19 mouse cellular contexts compared by ENCODE assay signal in the genomic region with DNA sequence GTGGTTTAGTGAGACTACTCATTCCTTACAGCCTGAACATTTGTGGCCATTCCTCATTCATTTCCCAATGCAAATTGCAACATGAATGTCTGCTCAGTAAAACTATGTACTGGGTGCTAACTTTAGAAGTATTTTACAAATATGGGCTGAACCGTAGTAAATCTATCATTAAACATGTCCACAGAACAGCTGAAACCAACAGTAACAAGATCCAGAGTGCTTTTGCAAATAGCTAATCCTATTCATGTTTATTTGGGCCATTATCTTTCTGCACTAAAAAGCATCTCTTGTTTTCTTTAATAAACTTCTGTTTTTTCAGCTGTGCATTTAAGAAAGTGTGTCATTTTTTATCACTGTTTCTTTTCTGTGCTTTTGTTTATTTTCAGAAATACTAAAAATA.
DNase-seq lines count a peak whose midpoint lies in the region; ATAC-seq and TF ChIP-seq lines count a peak whose summit lies in the region.
"Had no signal": no experiment of that assay in that cellular context is flagged by ENCODE, and none has a peak within 500 bp of the region (broad histone marks: within the 10 kb centered on the region; RNA-seq: fewer than 3 reads in every experiment).

No protein-coding gene starts in this region.

- no peak for TF ChIP-seq CTCF in kidney, postnatal 0 days (IDR thresholded peaks at IDR 0.05; ENCODE audit: low read depth)
- TF ChIP-seq CTCF in lung, postnatal 0 days (IDR thresholded peaks at IDR 0.05), result no peak

- H3K27me3 ChIP-seq in kidney, postnatal 0 days (ENCODE audit: insufficient read depth, low read length), result no peaks in the 10 kb centered on the region
- no peaks in the 10 kb centered on the region for H3K27me3 ChIP-seq in kidney, embryonic 16.5 days (ENCODE audit: insufficient read depth, low read length)
- no peaks in the 10 kb centered on the region for H3K27me3 ChIP-seq in lung, postnatal 0 days (replicated peaks; ENCODE audit: insufficient read depth, low read length)
- H3K27me3 ChIP-seq: embryonic facial prominence, embryonic 12.5 days; forebrain, embryonic 13.5 days; forebrain, embryonic 15.5 days had no signal

- ATAC-seq in kidney, postnatal 0 days (replicated peaks; ENCODE audit: low FRiP score, low read depth), result no peak
- no peak for ATAC-seq in kidney, embryonic 16.5 days (ENCODE audit: low FRiP score, low TSS enrichment)
- ATAC-seq in lung, postnatal 0 days, result no peak
- ATAC-seq: forebrain, embryonic 13.5 days; forebrain, embryonic 15.5 days; forebrain, postnatal 0 days had no signal

- H3K4me1 ChIP-seq in kidney, postnatal 0 days (replicated peaks; ENCODE audit: insufficient read depth, low read length), result no peaks in the 10 kb centered on the region
- H3K4me1 ChIP-seq in kidney, embryonic 16.5 days (ENCODE audit: insufficient read depth, low read length), result no peaks in the 10 kb centered on the region
- H3K4me1 ChIP-seq in lung, postnatal 0 days (ENCODE audit: insufficient read depth, low read depth, low read length), result no peaks in the 10 kb centered on the region
- H3K4me1 ChIP-seq: embryonic facial prominence, embryonic 10.5 days; embryonic facial prominence, embryonic 12.5 days had no signal

- no peaks in the 10 kb centered on the region for H3K36me3 ChIP-seq in kidney, postnatal 0 days (ENCODE audit: insufficient read depth, low read length)
- H3K36me3 ChIP-seq in kidney, embryonic 16.5 days (ENCODE audit: insufficient read depth, low read length), result no peaks in the 10 kb centered on the region
- H3K36me3 ChIP-seq in lung, postnatal 0 days (ENCODE audit: insufficient read depth, low read length), result no peaks in the 10 kb centered on the region
- H3K36me3 ChIP-seq: embryonic facial prominence, embryonic 10.5 days; embryonic facial prominence, embryonic 12.5 days; forebrain, embryonic 15.5 days had no signal

- DNase-seq in kidney, postnatal 0 days (ENCODE audit: low spot score), result peak; percentile 78
- peak; percentile 36 for DNase-seq in lung, postnatal 0 days (ENCODE audit: low spot score)
- DNase-seq in lung, adult 18-20 months, result no peak
- no peak for DNase-seq in cerebellum, postnatal 10 days
- DNase-seq: adrenal gland, adult 2 months; adrenal gland, postnatal 10 days; adrenal gland, postnatal 25 days; B cell, adult 2 months; cerebellum, adult 11 months; cerebellum, adult 18-20 months; cerebellum, adult 8-10 months; cerebellum, adult 9-11 months; cerebellum, postnatal 25 days; forebrain, postnatal 0 days had no signal

- no peak for TF ChIP-seq EP300 in lung, postnatal 0 days (IDR thresholded peaks at IDR 0.05)

- no peak overlapping the region for H3K27ac ChIP-seq in kidney, postnatal 0 days
- H3K27ac ChIP-seq in kidney, embryonic 16.5 days (ENCODE audit: low read length), result no peak overlapping the region
- H3K27ac ChIP-seq in lung, postnatal 0 days (ENCODE audit: low read length), result no peak overlapping the region
- H3K27ac ChIP-seq: embryonic facial prominence, embryonic 10.5 days; embryonic facial prominence, embryonic 12.5 days; forebrain, embryonic 13.5 days; forebrain, embryonic 15.5 days had no signal

- 64% methylated on average over 1 of the region's 1 CpGs for WGBS in kidney, postnatal 0 days
- WGBS in kidney, embryonic 16.5 days, result 60% methylated on average over 1 of the region's 1 CpGs
- 53% methylated on average over 1 of the region's 1 CpGs for WGBS in lung, postnatal 0 days

- H3K9me3 ChIP-seq in kidney, postnatal 0 days (replicated peaks; ENCODE audit: low read length), result no peaks in the 10 kb centered on the region
- no peaks in the 10 kb centered on the region for H3K9me3 ChIP-seq in kidney, embryonic 16.5 days (ENCODE audit: low read length)
- H3K9me3 ChIP-seq in lung, postnatal 0 days (ENCODE audit: low read length), result no peaks in the 10 kb centered on the region
- H3K9me3 ChIP-seq: embryonic facial prominence, embryonic 10.5 days; embryonic facial prominence, embryonic 12.5 days; forebrain, embryonic 13.5 days; forebrain, embryonic 15.5 days had no signal

- no peak overlapping the region for H3K4me3 ChIP-seq in kidney, postnatal 0 days (replicated peaks; ENCODE audit: low read depth, low read length)
- no peak overlapping the region for H3K4me3 ChIP-seq in kidney, embryonic 16.5 days (ENCODE audit: low read length)
- no peak overlapping the region for H3K4me3 ChIP-seq in lung, postnatal 0 days (ENCODE audit: low read depth, low read length)
- H3K4me3 ChIP-seq: embryonic facial prominence, embryonic 10.5 days; embryonic facial prominence, embryonic 12.5 days; forebrain, embryonic 13.5 days; forebrain, embryonic 15.5 days had no signal

- no peak overlapping the region for H3K4me2 ChIP-seq in kidney, postnatal 0 days (ENCODE audit: low read length)
- no peak overlapping the region for H3K4me2 ChIP-seq in kidney, embryonic 16.5 days (replicated peaks; ENCODE audit: low read depth, low read length)
- no peak overlapping the region for H3K4me2 ChIP-seq in lung, postnatal 0 days (replicated peaks; ENCODE audit: low read depth, low read length)
- H3K4me2 ChIP-seq: embryonic facial prominence, embryonic 12.5 days; forebrain, embryonic 13.5 days; forebrain, embryonic 15.5 days had no signal

- no peak overlapping the region for H3K9ac ChIP-seq in kidney, postnatal 0 days (ENCODE audit: low read depth, low read length)
- no peak overlapping the region for H3K9ac ChIP-seq in kidney, embryonic 16.5 days (replicated peaks; ENCODE audit: low read length)
- no peak overlapping the region for H3K9ac ChIP-seq in lung, postnatal 0 days (replicated peaks; ENCODE audit: low read depth)
- H3K9ac ChIP-seq: embryonic facial prominence, embryonic 12.5 days; forebrain, embryonic 13.5 days; forebrain, embryonic 15.5 days; forebrain, postnatal 0 days had no signal

Comparison
In these comparisons a context has a peak if more than half of its experiments do, and no peak if none do; other contexts are left out.
1. DNase-seq: peak in kidney, postnatal 0 days (single experiment) and lung, postnatal 0 days (single experiment); none in lung, adult 18-20 months (0 of 2) and cerebellum, postnatal 10 days (0 of 2).